Mouse (Mus musculus): ENCODE measurements around the gene Arg1. TPM values are rescaled to one million over a fixed set of nuclear protein-coding genes. Genes with fewer than 3 reads are reported as not detected.
A peak's percentile ranks its signal among the peaks of the same experiment; 100 is the strongest.

The Arg1 gene
- polyA plus RNA-seq, 1 experiment from 2014 or later = 12.7 TPM

GRCm38 (mm10) chr10:24888343-24888742, 38.9 kb downstream of the Arg1 start:
- no peaks in the 10 kb centered on the region for H3K4me1 ChIP-seq
- H3K9me3 ChIP-seq = no peaks in the 10 kb centered on the region
- H3K27ac ChIP-seq = no peak overlapping the region
- 96% methylated on average over 7 of the region's 7 CpGs for WGBS
- peaks cover 82% of the 10 kb centered on the region for H3K36me3 ChIP-seq
- no peaks in the 10 kb centered on the region for H3K27me3 ChIP-seq (ENCODE audit: insufficient read depth, poor library complexity, severe bottlenecking)
- no peak overlapping the region for H3K4me3 ChIP-seq
- no peak for DNase-seq (ENCODE audit: low spot score)

DNA sequence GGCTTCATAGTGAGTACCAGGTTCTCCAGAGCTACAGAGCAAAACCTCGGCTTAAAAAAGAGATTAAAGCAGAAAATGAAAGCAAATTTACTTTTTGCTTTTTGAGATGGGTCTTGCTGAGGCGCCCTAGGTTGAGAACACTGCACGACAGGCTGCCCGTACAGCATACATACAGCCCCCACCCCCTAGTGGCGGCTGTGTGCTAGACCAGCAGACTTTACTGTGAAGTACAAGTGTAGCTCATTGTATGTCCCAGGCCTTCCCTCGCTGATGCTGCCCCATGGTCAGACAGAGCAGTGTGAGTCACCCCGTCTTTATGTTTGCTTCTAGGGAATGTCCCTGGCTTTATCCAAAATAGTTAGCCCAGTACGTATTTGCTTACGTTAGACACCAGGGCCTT, 41.3 kb downstream of the Arg1 start:
- Histone ChIP-seq H3K4me1 (no peaks in the 10 kb centered on the region), H3K9me3 (no peaks in the 10 kb centered on the region), H3K36me3 (peaks cover 82% of the 10 kb centered on the region), H3K4me3 (no peak overlapping the region), H3K27me3 (ENCODE audit: insufficient read depth, poor library complexity, severe bottlenecking) (no peaks in the 10 kb centered on the region), H3K27ac (no peak overlapping the region)
- DNase-seq (ENCODE audit: low spot score) = no peak
- 81% methylated on average over 9 of the region's 9 CpGs for WGBS

DNA sequence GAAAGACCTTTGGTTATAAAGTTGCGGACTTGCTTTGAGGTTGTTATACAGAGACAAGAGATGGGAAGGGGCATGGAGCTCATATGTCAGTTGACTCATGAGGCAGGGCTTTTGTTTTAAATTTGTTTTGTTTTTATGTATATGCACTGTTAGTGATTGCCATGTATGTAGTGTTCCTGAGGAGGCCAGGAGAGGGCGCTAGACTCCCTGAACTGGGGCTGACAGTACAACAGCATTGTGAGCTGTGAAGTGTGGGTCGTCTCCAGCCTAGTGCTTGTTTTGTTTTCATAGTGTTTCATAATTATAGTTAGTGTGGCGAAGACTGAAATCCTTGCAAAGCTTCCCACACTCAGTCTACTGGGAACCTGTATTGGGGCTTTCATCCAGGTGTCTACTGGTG, 53.7 kb downstream of the Arg1 start:
- no peak for DNase-seq (ENCODE audit: low spot score)
- Histone ChIP-seq H3K27me3 (ENCODE audit: insufficient read depth, poor library complexity, severe bottlenecking) (no peaks in the 10 kb centered on the region), H3K4me3 (no peak overlapping the region), H3K27ac (no peak overlapping the region), H3K9me3 (no peaks in the 10 kb centered on the region), H3K36me3 (peaks cover 72% of the 10 kb centered on the region), H3K4me1 (no peaks in the 10 kb centered on the region)
- 79% methylated on average over 4 of the region's 4 CpGs for WGBS

DNA sequence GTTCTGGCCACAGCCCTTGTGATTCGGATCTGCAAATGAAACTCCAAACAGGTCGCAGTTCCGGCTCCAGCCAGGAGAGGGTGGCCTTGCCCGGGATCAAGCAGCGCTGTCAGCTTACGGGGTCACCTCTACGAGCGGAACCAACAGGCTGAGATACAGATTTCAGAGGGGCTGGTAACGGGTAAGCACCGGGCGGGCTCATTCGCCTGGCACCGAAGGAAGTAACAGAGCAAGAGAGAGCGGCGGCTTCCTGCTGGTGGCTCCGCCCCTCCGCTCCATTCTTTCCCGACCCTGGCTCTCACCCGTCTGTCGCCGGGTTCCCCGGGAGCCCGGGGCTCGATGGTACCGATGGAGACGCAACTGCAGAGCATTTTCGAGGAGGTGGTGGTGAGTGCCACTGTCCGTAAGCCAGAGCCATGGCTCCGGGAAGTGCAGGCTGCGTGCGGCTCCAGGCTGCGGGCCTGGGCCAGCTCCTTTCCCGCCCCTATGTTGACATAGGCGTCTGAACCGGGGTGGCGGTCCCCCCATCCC, 57.5 kb downstream of the Arg1 start, which contains the start of gene Med23:
Gene Med23 (plus strand): TSS at position 227 of the 531 bp plus-strand sequence.
- peak; percentile 97 for DNase-seq (ENCODE audit: low spot score)
- Histone ChIP-seq H3K27ac (peak within 1 kb of the TSS; percentile 92), H3K36me3 (peaks cover 36% of the 10 kb centered on the region), H3K9me3 (no peaks in the 10 kb centered on the region), H3K27me3 (ENCODE audit: insufficient read depth, poor library complexity, severe bottlenecking) (no peaks in the 10 kb centered on the region), H3K4me3 (peak within 1 kb of the TSS; percentile 80), H3K4me1 (no peaks in the 10 kb centered on the region)
- under 1% methylated on average over 36 of the region's 36 CpGs for WGBS

Small RNA genes within 50 kb of the gene (microRNA-seq; reads per million reads assigned to microRNA genes)
- gene Mir6905 = not detected

Other genes starting within 250 kb of the Arg1 start
- 4.2 and 4.9 TPM in 2 replicates for gene Enpp1, start 215.3 kb downstream of the Arg1 start, polyA plus RNA-seq (2016; fragmentation: Nextera tagmentation; extraction: Ambion mirVana)
- 1.5 and 2.1 TPM in 2 replicates for gene Enpp3, start 84.7 kb downstream of the Arg1 start, polyA plus RNA-seq (2016; fragmentation: Nextera tagmentation; extraction: Ambion mirVana)
- gene Med23, start 57.5 kb downstream of the Arg1 start, polyA plus RNA-seq (2016; fragmentation: Nextera tagmentation; extraction: Ambion mirVana) = 16.2 and 18.6 TPM in 2 replicates

Measured in heart, embryonic 10.5 days (tissue).